Mouse (Mus musculus): ENCODE measurements around the gene AC129217.1. TPM values are rescaled to one million over a fixed set of nuclear protein-coding genes. Genes with fewer than 3 reads are reported as not detected.
A peak's percentile ranks its signal among the peaks of the same experiment; 100 is the strongest.

Gene AC129217.1
- polyA plus RNA-seq (2015; fragmentation: Nextera tagmentation; extraction: Ambion mirVana) = not detected in 2 replicates

GRCm38 (mm10) chr19:8829660-8830059, at the start of gene AC129217.1:
Gene AC129217.1 (plus strand): TSS chr19:8829773.
- ATAC-seq (ENCODE audit: low FRiP score) = no peak
- Histone ChIP-seq H3K36me3 (peaks cover 95% of the 10 kb centered on the region), H3K4me1 (no peaks in the 10 kb centered on the region), H3K4me2 (no peak within 1 kb of the TSS), H3K27me3 (replicated peaks) (no peaks in the 10 kb centered on the region), H3K9ac (replicated peaks) (no peak within 1 kb of the TSS), H3K27ac (replicated peaks) (no peak within 1 kb of the TSS), H3K4me3 (replicated peaks) (no peak within 1 kb of the TSS), H3K9me3 (replicated peaks) (no peaks in the 10 kb centered on the region)
- 92% methylated on average over 8 of the region's 8 CpGs for WGBS

GRCm38 (mm10) chr19:8786008-8786781, 43.4 kb upstream of the AC129217.1 start, which contains the start of gene Taf6l:
Gene Taf6l (minus strand): TSS chr19:8786417.
- Histone ChIP-seq H3K27ac (replicated peaks) (peak within 1 kb of the TSS; percentile 87), H3K4me1 (peaks cover 18% of the 10 kb centered on the region)
- WGBS = under 1% methylated on average over 31 of the region's 32 CpGs

GRCm38 (mm10) chr19:8788521-8788920, 41.1 kb upstream of the AC129217.1 start:
- no peak overlapping the region for H3K27ac ChIP-seq (replicated peaks)
- peaks cover 21% of the 10 kb centered on the region for H3K36me3 ChIP-seq
- H3K27me3 ChIP-seq (replicated peaks) = no peaks in the 10 kb centered on the region
- H3K4me1 ChIP-seq = peaks cover 18% of the 10 kb centered on the region
- ATAC-seq (ENCODE audit: low FRiP score) = no peak
- H3K9ac ChIP-seq (replicated peaks) = no peak overlapping the region
- H3K4me3 ChIP-seq (replicated peaks) = no peak overlapping the region
- H3K9me3 ChIP-seq (replicated peaks) = no peaks in the 10 kb centered on the region
- 22% methylated on average over 3 of the region's 3 CpGs for WGBS
- H3K4me2 ChIP-seq = no peak overlapping the region

More at GRCm38 (mm10) chr19:8786008-8786781, 43.4 kb upstream of the AC129217.1 start, which contains the start of gene Taf6l:
- Histone ChIP-seq H3K9me3 (replicated peaks) (no peaks in the 10 kb centered on the region), H3K9ac (replicated peaks) (peak within 1 kb of the TSS; percentile 69), H3K4me2 (peak within 1 kb of the TSS; percentile 71), H3K36me3 (peaks cover 31% of the 10 kb centered on the region), H3K27me3 (replicated peaks) (no peaks in the 10 kb centered on the region), H3K4me3 (replicated peaks) (peak within 1 kb of the TSS; percentile 74)
- peak; percentile 99 for ATAC-seq (ENCODE audit: low FRiP score)

GRCm38 (mm10) chr19:8789171-8789570, 40.4 kb upstream of the AC129217.1 start:
- peaks cover 18% of the 10 kb centered on the region for H3K4me1 ChIP-seq
- no peak overlapping the region for H3K27ac ChIP-seq (replicated peaks)
- H3K4me3 ChIP-seq (replicated peaks) = no peak overlapping the region
- H3K36me3 ChIP-seq = peaks cover 26% of the 10 kb centered on the region
- 69% methylated on average over 1 of the region's 1 CpGs for WGBS
- no peaks in the 10 kb centered on the region for H3K9me3 ChIP-seq (replicated peaks)
- ATAC-seq (ENCODE audit: low FRiP score) = no peak
- H3K4me2 ChIP-seq = no peak overlapping the region
- no peak overlapping the region for H3K9ac ChIP-seq (replicated peaks)
- H3K27me3 ChIP-seq (replicated peaks) = no peaks in the 10 kb centered on the region

GRCm38 (mm10) chr19:8790171-8790570, 39.4 kb upstream of the AC129217.1 start:
- H3K4me3 ChIP-seq (replicated peaks) = no peak overlapping the region
- H3K4me1 ChIP-seq = peaks cover 12% of the 10 kb centered on the region
- 81% methylated on average over 7 of the region's 7 CpGs for WGBS
- no peaks in the 10 kb centered on the region for H3K27me3 ChIP-seq (replicated peaks)
- H3K9ac ChIP-seq (replicated peaks) = no peak overlapping the region
- H3K27ac ChIP-seq (replicated peaks) = no peak overlapping the region
- H3K36me3 ChIP-seq = peaks cover 36% of the 10 kb centered on the region
- no peak for ATAC-seq (ENCODE audit: low FRiP score)
- no peaks in the 10 kb centered on the region for H3K9me3 ChIP-seq (replicated peaks)
- no peak overlapping the region for H3K4me2 ChIP-seq

- Histone ChIP-seq H3K9me3 (replicated peaks) (no peaks in the 10 kb centered on the region), H3K9ac (replicated peaks) (peak within 1 kb of the TSS; percentile 73), H3K4me1 (peaks cover 29% of the 10 kb centered on the region), H3K4me3 (replicated peaks) (peak within 1 kb of the TSS; percentile 85), H3K27ac (replicated peaks) (peak within 1 kb of the TSS; percentile 78), H3K36me3 (peaks cover 20% of the 10 kb centered on the region), H3K4me2 (peak within 1 kb of the TSS; percentile 84), H3K27me3 (replicated peaks) (no peaks in the 10 kb centered on the region)
- peak; percentile 82 for ATAC-seq (ENCODE audit: low FRiP score)
- WGBS = 2% methylated on average over 25 of the region's 25 CpGs
These were observed 31.2 kb upstream of the AC129217.1 start, which contains the start of gene Polr2g for GRCm38 (mm10) chr19:8798264-8798946. Gene Polr2g (minus strand): TSS chr19:8798577.

- Histone ChIP-seq H3K9ac (replicated peaks) (no peak overlapping the region), H3K27ac (replicated peaks) (peak overlapping the region; percentile 62)
These were observed 30.6 kb upstream of the AC129217.1 start for GRCm38 (mm10) chr19:8798947-8799315.

GRCm38 (mm10) chr19:8802130-8802821, 27.3 kb upstream of the AC129217.1 start, which contains the start of gene Zbtb3:
Gene Zbtb3 (plus strand): TSS chr19:8802555.
- H3K4me2 ChIP-seq = peak within 1 kb of the TSS; percentile 79
- H3K9me3 ChIP-seq (replicated peaks) = no peaks in the 10 kb centered on the region
- peaks cover 42% of the 10 kb centered on the region for H3K4me1 ChIP-seq
- H3K9ac ChIP-seq (replicated peaks) = peak within 1 kb of the TSS; percentile 50
- peak; percentile 97 for ATAC-seq (ENCODE audit: low FRiP score)
- WGBS = under 1% methylated on average over 30 of the region's 30 CpGs
- H3K36me3 ChIP-seq = peaks cover 23% of the 10 kb centered on the region
- H3K4me3 ChIP-seq (replicated peaks) = peak within 1 kb of the TSS; percentile 63
- peak within 1 kb of the TSS; percentile 92 for H3K27ac ChIP-seq (replicated peaks)
- no peaks in the 10 kb centered on the region for H3K27me3 ChIP-seq (replicated peaks)

More at GRCm38 (mm10) chr19:8798947-8799315, 30.6 kb upstream of the AC129217.1 start:
- H3K36me3 ChIP-seq = peaks cover 15% of the 10 kb centered on the region
- H3K4me3 ChIP-seq (replicated peaks) = no peak overlapping the region; the same call in 1 of the 2 replicates
- no peaks in the 10 kb centered on the region for H3K27me3 ChIP-seq (replicated peaks)
- H3K4me2 ChIP-seq = peak overlapping the region; percentile 84
- peaks cover 35% of the 10 kb centered on the region for H3K4me1 ChIP-seq
- no peak for ATAC-seq (ENCODE audit: low FRiP score)
- H3K9me3 ChIP-seq (replicated peaks) = no peaks in the 10 kb centered on the region

- no peak for ATAC-seq (ENCODE audit: low FRiP score)
- H3K27ac ChIP-seq (replicated peaks) = peak overlapping the region; percentile 92; the same call in 1 of the 2 replicates
- peak overlapping the region; percentile 63 for H3K4me3 ChIP-seq (replicated peaks)
- H3K9ac ChIP-seq (replicated peaks) = no peak overlapping the region
- H3K4me2 ChIP-seq = peak overlapping the region; percentile 79
- peaks cover 26% of the 10 kb centered on the region for H3K36me3 ChIP-seq
- no peaks in the 10 kb centered on the region for H3K27me3 ChIP-seq (replicated peaks)
- no peaks in the 10 kb centered on the region for H3K9me3 ChIP-seq (replicated peaks)
- peaks cover 35% of the 10 kb centered on the region for H3K4me1 ChIP-seq
- 92% methylated on average over 9 of the region's 9 CpGs for WGBS
These were observed 26.3 kb upstream of the AC129217.1 start for GRCm38 (mm10) chr19:8803204-8803780.

- H3K27ac ChIP-seq (replicated peaks) = no peak overlapping the region
- H3K9ac ChIP-seq (replicated peaks) = no peak overlapping the region
- 94% methylated on average over 11 of the region's 11 CpGs for WGBS
- H3K36me3 ChIP-seq = peaks cover 31% of the 10 kb centered on the region
- H3K4me2 ChIP-seq = no peak overlapping the region
- H3K9me3 ChIP-seq (replicated peaks) = no peaks in the 10 kb centered on the region
- no peaks in the 10 kb centered on the region for H3K27me3 ChIP-seq (replicated peaks)
- no peak for ATAC-seq (ENCODE audit: low FRiP score)
- H3K4me3 ChIP-seq (replicated peaks) = no peak overlapping the region
- peaks cover 29% of the 10 kb centered on the region for H3K4me1 ChIP-seq
These were observed 25.5 kb upstream of the AC129217.1 start for GRCm38 (mm10) chr19:8803879-8804660.

Measured in neural tube, embryonic 15.5 days (tissue).